Mouse (Mus musculus) heart, embryonic 14.5 days (tissue): Measurements from ENCODE around the gene Fgf3. TPM values are rescaled to one million over a fixed set of nuclear protein-coding genes. Genes with fewer than 3 reads are reported as not detected.

ENCODE experiments used
- ATAC-seq: fragments of 200-750 bp; cut with Nextera tagmentation; 2 replicates; pipeline ENCODE4 v1.8.0; 2017; ENCODE audit warnings: low read depth, moderate TSS enrichment; ENCODE audit not compliant: insufficient number of reproducible peaks, insufficient read depth, low FRiP score
- H3K27ac ChIP-seq, 2 experiments: fragments of 200-500 bp in 1 of 2; fragments of 300-500 bp in 1 of 2; sonication (generic) in 1 of 2; replicated peaks in 1 of 2; 2 replicates each; pipeline ENCODE4 v1.5.1; 2012 to 2014; ENCODE audit warnings: low read depth in 2 of 2, low read length in 2 of 2, control low read depth in 1 of 2, mild to moderate bottlenecking in 1 of 2, mixed read lengths in 1 of 2; ENCODE audit not compliant: control insufficient read depth in 1 of 2, insufficient read depth in 1 of 2
- H3K27me3 ChIP-seq: fragments of 300-500 bp; sonication (generic); 2 replicates; pipeline ENCODE4 v1.6.1; 2014; ENCODE audit warnings: mild to moderate bottlenecking, low read length, control low read depth; ENCODE audit not compliant: control insufficient read depth, insufficient read depth
- H3K36me3 ChIP-seq: fragments of 300-500 bp; sonication (generic); 2 replicates; pipeline ENCODE4 v1.6.1; 2014; ENCODE audit warnings: mild to moderate bottlenecking, control low read depth, low read length, mixed read lengths; ENCODE audit not compliant: control insufficient read depth, insufficient read depth
- H3K4me1 ChIP-seq, 2 experiments: fragments of 200-500 bp in 1 of 2; fragments of 300-500 bp in 1 of 2; sonication (generic) in 1 of 2; 2 replicates each; pipeline ENCODE4 v1.6.1; 2012 to 2014; ENCODE audit warnings: low read length in 2 of 2, control low read depth in 1 of 2, mixed read lengths in 1 of 2; ENCODE audit not compliant: control insufficient read depth in 2 of 2, insufficient read depth in 2 of 2
- H3K4me2 ChIP-seq: fragments of 300-500 bp; sonication (generic); 2 replicates; pipeline ENCODE4 v1.6.1; 2014; ENCODE audit warnings: mild to moderate bottlenecking, low read length
- H3K4me3 ChIP-seq, 2 experiments: fragments of 200-500 bp in 1 of 2; fragments of 300-500 bp in 1 of 2; sonication (generic) in 1 of 2; 2 replicates each; pipeline ENCODE4 v1.5.1; 2012 to 2014; ENCODE audit warnings: low read length in 2 of 2, mild to moderate bottlenecking in 2 of 2, control low read depth in 1 of 2, low read depth in 1 of 2, moderate library complexity in 1 of 2; ENCODE audit not compliant: control insufficient read depth in 1 of 2, insufficient read depth in 1 of 2
- H3K9ac ChIP-seq: fragments of 300-500 bp; sonication (generic); 2 replicates; pipeline ENCODE4 v1.6.1; 2014; ENCODE audit warnings: mild to moderate bottlenecking, low read length
- H3K9me3 ChIP-seq: fragments of 300-500 bp; sonication (generic); 2 replicates; pipeline ENCODE4 v1.6.1; 2016; ENCODE audit warnings: low read length, control low read depth; ENCODE audit not compliant: control insufficient read depth
- WGBS: fragments of 180-500 bp; shearing (Covaris S2); extraction: QIAGEN DNeasy Blood & Tissue Kit; methylation state at CpG from one replicate; pipeline ENCODE4 v1.1.7; 2014; 5-methylcytosine and 5-hydroxymethylcytosine counted together
- polyA plus RNA-seq: library from polyadenylated mRNA; unstranded; fragments of >200 nt; fragmentation: Nextera tagmentation; extraction: Ambion mirVana; gene quantifications from 2 replicates; pipeline ENCODE4 v1.2.1, GENCODE M21; 2014

The Fgf3 gene
- polyA plus RNA-seq, 1 experiment from 2014 or later: not detected

GRCm38 (mm10) chr7:144867161-144867560 lies 29.3 kb downstream of the Fgf3 start:
- Histone ChIP-seq H3K4me2 (no peak overlapping the region), H3K27me3 (peaks cover 52% of the 10 kb centered on the region), H3K27ac (no peak overlapping the region), H3K9me3 (no peaks in the 10 kb centered on the region), H3K9ac (no peak overlapping the region), H3K36me3 (no peaks in the 10 kb centered on the region), H3K4me1 (no peaks in the 10 kb centered on the region), H3K4me3 (no peak overlapping the region)
- 57% methylated on average over 4 of the region's 4 CpGs for WGBS
- ATAC-seq: no peak

GRCm38 (mm10) chr7:144867602-144868001 lies 29.7 kb downstream of the Fgf3 start:
- no peak overlapping the region for H3K9ac ChIP-seq
- no peaks in the 10 kb centered on the region for H3K36me3 ChIP-seq
- 65% methylated on average over 8 of the region's 8 CpGs for WGBS
- H3K27me3 ChIP-seq: peaks cover 47% of the 10 kb centered on the region
- H3K4me1 ChIP-seq: peaks cover 0 to under 1% of the 10 kb centered on the region in 2 experiments; a peak in 1 of 4 replicates
- H3K4me2 ChIP-seq: no peak overlapping the region
- H3K27ac ChIP-seq: no peak overlapping the region
- no peak for ATAC-seq
- no peak overlapping the region for H3K4me3 ChIP-seq
- no peaks in the 10 kb centered on the region for H3K9me3 ChIP-seq

GRCm38 (mm10) chr7:144872420-144872819 lies 34.5 kb downstream of the Fgf3 start:
- WGBS: 56% methylated on average over 4 of the region's 4 CpGs
- peaks cover 6 to 7% of the 10 kb centered on the region in 2 experiments; a peak in 3 of 4 replicates for H3K4me1 ChIP-seq
- no peak for ATAC-seq

GRCm38 (mm10) chr7:144873160-144873559 lies 35.3 kb downstream of the Fgf3 start:
- Histone ChIP-seq H3K27ac (no peak overlapping the region), H3K9me3 (no peaks in the 10 kb centered on the region), H3K27me3 (no peaks in the 10 kb centered on the region; the same call in 1 of the 2 replicates), H3K4me1 (peaks cover 6 to 7% of the 10 kb centered on the region in 2 experiments; a peak in 3 of 4 replicates), H3K9ac (no peak overlapping the region), H3K36me3 (no peaks in the 10 kb centered on the region), H3K4me2 (no peak overlapping the region), H3K4me3 (no peak overlapping the region)
- WGBS: 70% methylated on average over 4 of the region's 4 CpGs
- no peak for ATAC-seq

More at GRCm38 (mm10) chr7:144872420-144872819, 34.5 kb downstream of the Fgf3 start:
- Histone ChIP-seq H3K9ac (no peak overlapping the region), H3K27me3 (peaks cover 2% of the 10 kb centered on the region), H3K27ac (no peak overlapping the region), H3K36me3 (no peaks in the 10 kb centered on the region), H3K9me3 (no peaks in the 10 kb centered on the region), H3K4me3 (no peak overlapping the region), H3K4me2 (no peak overlapping the region)

- H3K9me3 ChIP-seq: no peaks in the 10 kb centered on the region
- no peak for ATAC-seq
- 77% methylated on average over 4 of the region's 4 CpGs for WGBS
- no peak overlapping the region; the same call in 1 of the 2 replicates for H3K9ac ChIP-seq
- H3K36me3 ChIP-seq: no peaks in the 10 kb centered on the region
- H3K4me2 ChIP-seq: no peak overlapping the region
- peaks cover 6 to 7% of the 10 kb centered on the region in 2 experiments; a peak in 3 of 4 replicates for H3K4me1 ChIP-seq
- H3K27ac ChIP-seq: no peak overlapping the region
- H3K4me3 ChIP-seq: no peak overlapping the region
- no peaks in the 10 kb centered on the region for H3K27me3 ChIP-seq
Observed at GRCm38 (mm10) chr7:144874226-144874625, 36.3 kb downstream of the Fgf3 start.

DNA sequence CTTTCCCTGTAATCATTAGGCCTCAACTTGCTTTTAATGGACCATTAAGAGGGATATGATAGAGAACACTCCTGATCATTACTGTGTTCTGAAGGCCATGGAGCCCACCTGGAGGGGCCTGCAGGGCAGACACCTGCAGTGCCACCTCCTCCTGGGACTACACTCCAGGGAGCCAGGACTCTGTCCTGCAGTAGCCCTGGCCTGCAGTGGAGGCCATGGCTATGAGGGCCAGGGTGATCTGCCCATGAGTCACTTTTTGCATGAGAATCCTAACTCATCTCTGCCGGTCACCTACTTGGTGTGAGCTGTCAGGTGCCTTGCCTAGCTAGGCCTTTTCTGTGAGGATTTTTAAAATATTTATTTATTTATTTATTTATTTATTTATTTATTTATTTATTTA lies 40.5 kb downstream of the Fgf3 start:
- H3K36me3 ChIP-seq: no peaks in the 10 kb centered on the region
- no peak overlapping the region for H3K4me2 ChIP-seq
- no peak overlapping the region for H3K9ac ChIP-seq
- H3K4me1 ChIP-seq: peaks cover 3 to 9% of the 10 kb centered on the region in 2 experiments; a peak in 3 of 4 replicates
- ATAC-seq: no peak
- H3K27me3 ChIP-seq: no peaks in the 10 kb centered on the region
- WGBS: 100% methylated on average over 1 of the region's 1 CpGs
- no peaks in the 10 kb centered on the region for H3K9me3 ChIP-seq
- H3K4me3 ChIP-seq: no peak overlapping the region
- H3K27ac ChIP-seq: no peak overlapping the region

DNA sequence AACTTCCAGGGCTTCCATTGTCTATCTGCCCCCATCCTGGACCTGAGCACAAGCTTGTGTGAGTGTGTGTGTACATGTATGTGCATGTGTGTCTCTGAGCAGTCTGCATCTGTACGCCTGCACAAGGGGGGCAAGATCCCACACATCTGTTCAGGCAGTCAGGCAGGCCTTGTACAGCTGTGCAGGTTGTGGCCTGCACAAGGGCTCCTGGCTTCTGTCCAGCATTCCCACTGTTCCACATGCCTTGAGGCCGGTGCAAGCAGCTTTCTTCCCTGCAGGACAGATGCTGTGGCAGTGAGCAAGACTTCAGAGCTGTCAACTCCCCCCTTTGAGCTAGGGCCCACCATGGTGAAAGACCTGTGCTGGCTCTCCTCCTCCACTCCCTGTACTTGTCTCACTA lies 45.2 kb downstream of the Fgf3 start:
- Histone ChIP-seq H3K4me2 (no peak overlapping the region), H3K36me3 (no peaks in the 10 kb centered on the region), H3K9ac (no peak overlapping the region), H3K27me3 (0 out of 2 replicates have a peak, but pooled peaks cover 2% of the 10 kb centered on the region), H3K27ac (no peak overlapping the region), H3K4me3 (no peak overlapping the region), H3K9me3 (no peaks in the 10 kb centered on the region), H3K4me1 (peaks cover 7 to 10% of the 10 kb centered on the region in 2 experiments; a peak in 3 of 4 replicates)
- WGBS: 30% methylated on average over 2 of the region's 2 CpGs
- ATAC-seq: no peak

DNA sequence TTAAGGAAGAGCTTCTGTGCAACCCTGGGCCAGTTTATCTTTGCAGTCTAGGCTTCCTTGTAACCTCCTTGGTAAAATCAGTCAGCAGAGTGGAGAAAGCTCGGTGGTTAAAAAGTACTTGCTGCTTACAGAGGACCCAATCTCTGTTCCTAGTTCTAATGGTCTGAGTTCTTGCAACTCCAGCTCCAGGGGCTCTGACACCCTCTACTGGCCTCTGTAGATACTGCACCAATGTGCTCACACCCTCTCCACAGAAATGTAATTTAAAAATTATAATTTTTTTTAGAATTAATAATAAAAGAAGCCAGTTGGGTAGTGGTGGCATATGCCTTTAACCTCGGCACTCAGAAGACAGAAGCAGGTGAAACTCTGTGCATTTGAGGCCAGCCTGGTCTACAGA lies 49.8 kb downstream of the Fgf3 start:
- Histone ChIP-seq H3K4me1 (peaks cover 10% of the 10 kb centered on the region in 2 experiments; a peak in 3 of 4 replicates), H3K9ac (no peak overlapping the region), H3K36me3 (no peaks in the 10 kb centered on the region), H3K9me3 (no peaks in the 10 kb centered on the region), H3K4me3 (no peak overlapping the region), H3K27me3 (peaks cover 26% of the 10 kb centered on the region), H3K4me2 (no peak overlapping the region), H3K27ac (no peak overlapping the region)
- no peak for ATAC-seq
- WGBS: 77% methylated on average over 2 of the region's 2 CpGs
